Mouse (Mus musculus) cortical plate, adult 2 months (tissue): ENCODE measurements around the gene Frmd4a. TPM values are rescaled to one million over a fixed set of nuclear protein-coding genes. Genes with fewer than 3 reads are reported as not detected.

ENCODE experiments used
- H3K27ac ChIP-seq: fragments of 200-500 bp; 2 replicates; pipeline ENCODE4 v1.5.1; 2012; ENCODE audit warnings: low read length, control low read depth, inconsistent platforms; ENCODE audit not compliant: insufficient read depth
- H3K4me1 ChIP-seq: fragments of 200-500 bp; 2 replicates; pipeline ENCODE4 v1.6.1; 2011; ENCODE audit warnings: low read length; ENCODE audit not compliant: control insufficient read depth, insufficient read depth
- H3K4me3 ChIP-seq: fragments of 200-500 bp; 2 replicates; pipeline ENCODE4 v1.5.1; 2011; ENCODE audit warnings: mild to moderate bottlenecking, low read length, control low read depth; ENCODE audit not compliant: insufficient read depth
- CTCF ChIP-seq: fragments of 200-500 bp; IDR thresholded peaks from 2 replicates; pipeline ENCODE4 v1.5.1; 2011; ENCODE audit warnings: mild to moderate bottlenecking, control low read depth, low read length; ENCODE audit not compliant: insufficient read depth; ENCODE audit errors: extremely low read depth
- POLR2A ChIP-seq: fragments of 200-500 bp; IDR thresholded peaks from 2 replicates; pipeline ENCODE4 v1.6.1; 2011; ENCODE audit warnings: mild to moderate bottlenecking, low read length, control low read depth; ENCODE audit not compliant: insufficient read depth; ENCODE audit errors: extremely low read depth
- polyA plus RNA-seq: library from polyadenylated mRNA; depleted of rRNA; stranded (reverse); fragments of >200 nt; gene quantifications from 2 replicates; pipeline ENCODE4 v1.2.3, GENCODE M21; 2012

Frmd4a gene
- polyA plus RNA-seq, 1 experiment: 33.9 TPM

DNA sequence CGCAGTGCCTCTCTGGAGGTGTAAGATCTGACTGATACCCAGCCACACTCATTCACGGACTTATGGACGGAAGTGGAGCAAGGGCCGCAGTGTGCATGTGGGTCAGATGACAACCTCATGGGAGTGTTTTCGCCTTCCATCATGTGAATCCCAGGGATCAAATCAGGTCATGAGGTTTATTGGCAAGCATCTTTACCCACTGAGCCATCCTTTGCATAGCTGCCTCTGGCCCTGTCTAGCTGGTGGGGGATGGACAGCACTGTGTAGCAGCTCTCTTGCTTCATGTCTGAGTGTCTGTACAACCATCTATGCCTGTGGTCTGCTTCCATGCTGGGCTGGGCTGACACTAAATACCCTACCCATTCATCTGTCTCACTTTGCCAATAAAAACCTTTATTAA, 443.4 kb downstream of the Frmd4a start:
- TF ChIP-seq CTCF (no peak), POLR2A (no peak)
- Histone ChIP-seq H3K4me1 (0 out of 2 replicates have a peak, but pooled peaks cover 3% of the 10 kb centered on the region), H3K27ac (no peak overlapping the region), H3K4me3 (no peak overlapping the region)

DNA sequence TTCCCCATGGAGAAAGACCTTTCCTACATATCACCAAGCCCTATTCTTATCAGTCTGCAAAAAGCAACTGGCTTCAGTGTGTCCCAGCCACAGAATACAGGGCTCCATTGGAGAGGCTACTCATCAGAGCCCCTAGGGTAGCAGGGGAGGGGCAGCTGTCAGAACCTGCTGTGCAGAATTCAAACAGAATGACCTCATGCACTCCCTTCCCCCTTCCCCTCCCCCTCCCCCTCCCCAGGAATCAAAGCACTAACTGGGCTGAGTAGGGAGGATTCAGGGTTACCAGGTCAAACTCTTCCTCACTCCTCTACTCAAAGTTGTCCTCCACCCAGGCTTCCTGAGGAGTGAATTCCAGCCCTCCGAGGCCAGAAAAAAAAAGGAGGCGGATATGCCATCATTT, 444.0 kb downstream of the Frmd4a start:
- Histone ChIP-seq H3K4me1 (0 out of 2 replicates have a peak, but pooled peaks cover 5% of the 10 kb centered on the region), H3K4me3 (no peak overlapping the region), H3K27ac (no peak overlapping the region)
- no peak for TF ChIP-seq POLR2A
- TF ChIP-seq CTCF: no peak

DNA sequence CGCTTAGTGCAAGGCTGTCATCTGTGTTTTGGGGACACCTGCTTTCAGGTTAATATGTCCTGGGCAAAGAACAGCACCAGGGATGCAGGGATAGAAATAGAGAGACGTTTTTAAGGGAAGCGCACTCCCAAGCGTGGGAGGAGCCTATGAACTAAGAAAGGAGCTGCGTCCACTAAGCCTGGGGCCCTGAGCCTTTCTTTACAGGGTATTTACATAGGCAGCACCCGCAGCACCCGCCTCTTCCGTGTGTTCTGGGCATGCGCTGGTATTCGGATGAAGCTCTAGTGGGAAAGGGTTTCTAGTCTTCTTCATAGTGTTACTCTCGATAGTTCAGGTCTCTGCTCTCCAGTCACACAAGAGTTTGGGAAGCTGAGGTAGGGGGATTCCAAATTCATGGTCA, 445.0 kb downstream of the Frmd4a start:
- Histone ChIP-seq H3K4me3 (no peak overlapping the region), H3K4me1 (peaks cover 5% of the 10 kb centered on the region; the same call in 1 of the 2 replicates), H3K27ac (no peak overlapping the region)
- no peak for TF ChIP-seq CTCF
- TF ChIP-seq POLR2A: no peak

DNA sequence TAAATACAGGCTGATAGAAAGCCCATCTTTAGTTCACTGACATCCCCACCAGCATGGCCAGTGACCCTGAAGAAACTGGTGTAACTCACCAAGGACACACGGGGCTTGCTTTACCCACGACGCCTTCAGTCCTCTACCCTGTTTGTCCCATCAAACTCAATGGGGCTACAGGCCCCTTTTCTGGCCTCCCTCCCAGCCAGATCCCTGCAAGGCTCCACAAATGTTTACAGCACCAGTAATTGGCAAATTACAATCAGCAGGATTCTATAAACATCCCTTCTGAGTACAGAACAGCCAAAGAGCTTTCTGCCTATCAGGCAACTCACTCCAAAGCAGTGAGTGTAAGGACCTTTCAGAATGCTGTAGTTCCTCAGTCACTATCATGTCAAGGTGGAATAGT, 448.6 kb downstream of the Frmd4a start:
- TF ChIP-seq POLR2A (no peak), CTCF (no peak)
- Histone ChIP-seq H3K4me1 (peaks cover 2% of the 10 kb centered on the region; the same call in 1 of the 2 replicates), H3K4me3 (no peak overlapping the region), H3K27ac (no peak overlapping the region)

DNA sequence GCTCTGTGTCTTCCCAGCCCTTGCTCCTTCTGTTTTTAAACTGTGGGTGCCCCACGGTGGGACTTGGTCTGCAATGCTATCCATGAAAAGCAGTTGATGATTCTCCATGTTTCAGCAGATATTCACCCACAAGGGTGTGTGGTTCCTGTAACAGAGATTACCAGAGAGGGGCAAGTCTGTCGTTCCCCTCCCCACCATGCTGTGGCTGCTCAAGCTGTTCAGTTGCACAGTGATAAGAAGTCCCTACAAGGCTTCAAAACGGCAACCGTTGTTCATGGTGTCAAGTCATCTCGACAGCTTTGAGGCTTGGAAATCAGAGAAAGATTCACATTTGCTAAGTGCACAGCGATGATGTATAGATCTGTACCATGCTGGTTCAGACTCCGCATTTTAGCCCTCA, 449.8 kb downstream of the Frmd4a start:
- Histone ChIP-seq H3K4me3 (no peak overlapping the region), H3K27ac (no peak overlapping the region), H3K4me1 (peaks cover 2% of the 10 kb centered on the region; the same call in 1 of the 2 replicates)
- TF ChIP-seq CTCF (no peak), POLR2A (no peak)

DNA sequence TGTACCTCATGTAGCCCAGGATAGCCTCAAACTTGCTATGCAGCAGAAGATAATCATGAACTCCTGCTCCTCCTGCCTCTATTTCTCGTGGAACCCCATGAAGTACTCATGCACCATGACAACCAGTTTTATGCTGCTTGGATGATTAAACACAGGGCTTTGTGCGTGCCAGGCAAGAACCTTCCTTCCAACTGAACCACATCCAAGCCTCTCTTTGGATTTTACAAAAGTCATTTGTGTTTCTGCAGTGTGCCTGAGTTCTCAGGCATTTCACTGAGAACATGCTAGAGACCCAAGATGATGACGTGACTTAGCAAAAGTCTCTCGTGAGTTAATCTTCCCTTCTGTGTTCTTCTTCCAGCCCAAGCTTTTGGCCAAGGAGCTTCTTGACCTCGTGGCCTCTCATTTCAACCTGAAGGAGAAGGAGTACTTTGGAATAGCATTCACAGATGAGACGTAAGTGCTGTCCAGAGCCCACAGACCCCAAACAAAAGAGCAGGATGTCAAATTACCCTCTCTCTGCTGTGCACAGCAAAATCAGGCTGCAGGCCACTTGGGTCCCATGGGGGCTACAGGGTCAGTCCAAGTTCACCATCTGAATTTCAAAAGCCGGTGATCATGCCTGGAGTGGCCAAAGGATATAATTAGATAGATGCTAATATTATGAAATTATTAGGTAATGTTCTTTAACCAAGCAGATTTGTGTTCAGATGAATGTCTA, 455.4 kb downstream of the Frmd4a start:
- H3K4me1 ChIP-seq: peaks cover 6% of the 10 kb centered on the region
- no peak overlapping the region for H3K4me3 ChIP-seq
- TF ChIP-seq CTCF: no peak
- H3K27ac ChIP-seq: no peak overlapping the region

DNA sequence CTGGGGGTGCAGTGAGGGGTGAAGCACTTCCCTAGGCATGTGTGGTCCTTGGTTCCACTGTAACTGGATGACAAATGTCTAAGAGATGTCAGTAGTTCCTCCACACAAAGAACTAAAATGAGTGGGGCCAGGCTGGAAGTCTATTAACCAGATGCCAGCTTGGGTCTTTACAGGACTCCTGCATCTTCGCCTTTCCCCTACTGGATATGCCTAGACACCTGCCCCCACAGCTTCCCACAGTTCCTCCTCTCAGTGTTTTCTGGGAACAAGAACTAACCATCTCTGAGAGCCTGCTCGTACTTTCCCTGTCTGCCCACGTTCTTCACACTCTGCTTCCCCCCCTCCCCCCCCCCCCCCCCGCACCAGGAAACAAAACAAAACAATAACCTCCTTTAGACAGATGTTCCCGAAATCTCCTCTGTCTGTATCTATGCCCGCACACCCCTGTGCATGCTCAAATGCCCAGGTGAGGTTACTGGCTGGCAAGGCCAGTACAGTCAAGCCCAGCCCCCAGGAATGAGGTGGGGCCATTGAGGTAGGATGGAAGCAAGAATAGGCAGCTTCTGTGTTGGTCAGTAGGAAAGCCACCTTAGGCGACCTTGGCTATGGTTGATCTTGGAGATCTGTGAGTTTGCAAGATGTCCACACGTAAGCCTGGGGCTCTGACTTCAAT, 456.5 kb downstream of the Frmd4a start:
- TF ChIP-seq CTCF (no peak), POLR2A (no peak)
- Histone ChIP-seq H3K4me3 (no peak overlapping the region), H3K4me1 (peaks cover 6% of the 10 kb centered on the region), H3K27ac (no peak overlapping the region)

DNA sequence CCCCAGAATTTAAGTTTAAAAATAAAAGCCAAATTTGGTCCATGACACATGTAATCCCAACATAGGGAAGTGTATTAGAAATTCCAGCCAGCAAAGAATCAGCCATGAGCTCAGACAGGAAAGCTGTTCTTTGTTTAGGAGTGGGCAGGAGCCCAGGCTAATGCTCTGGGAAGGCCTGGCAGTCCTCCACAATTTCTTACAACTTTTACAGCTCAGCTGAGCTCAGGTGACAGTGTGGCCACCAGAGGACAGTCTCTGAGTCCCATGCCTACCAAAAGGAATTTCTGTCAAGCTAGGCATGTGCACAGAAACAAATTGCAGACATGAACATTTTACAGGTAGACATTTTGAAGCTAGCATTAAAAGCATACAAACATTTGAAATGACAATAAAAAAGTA, 457.0 kb downstream of the Frmd4a start:
- H3K4me1 ChIP-seq: peaks cover 6% of the 10 kb centered on the region
- TF ChIP-seq POLR2A: no peak
- no peak for TF ChIP-seq CTCF
- H3K27ac ChIP-seq: no peak overlapping the region
- H3K4me3 ChIP-seq: no peak overlapping the region

DNA sequence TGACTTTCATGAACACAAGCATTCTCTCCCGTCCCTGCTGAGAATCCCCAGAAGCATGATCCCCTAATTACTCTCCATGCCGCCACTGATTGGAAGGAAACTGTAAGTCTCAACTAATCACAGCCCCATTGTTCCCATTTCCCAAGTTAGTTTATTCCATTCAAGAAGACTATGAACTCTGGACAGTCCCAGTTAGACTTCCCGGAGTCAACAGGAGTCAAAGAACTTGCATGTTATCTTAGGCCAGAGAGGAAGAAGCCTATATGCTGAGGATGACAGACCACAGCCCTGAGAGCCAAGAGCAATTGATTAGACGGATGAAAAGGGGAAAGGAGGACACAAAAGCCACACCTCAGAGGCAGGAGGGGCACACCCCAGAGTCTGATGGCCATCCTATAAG, 458.5 kb downstream of the Frmd4a start:
- Histone ChIP-seq H3K27ac (no peak overlapping the region), H3K4me1 (peaks cover 6% of the 10 kb centered on the region), H3K4me3 (no peak overlapping the region)
- TF ChIP-seq POLR2A: no peak
- no peak for TF ChIP-seq CTCF

DNA sequence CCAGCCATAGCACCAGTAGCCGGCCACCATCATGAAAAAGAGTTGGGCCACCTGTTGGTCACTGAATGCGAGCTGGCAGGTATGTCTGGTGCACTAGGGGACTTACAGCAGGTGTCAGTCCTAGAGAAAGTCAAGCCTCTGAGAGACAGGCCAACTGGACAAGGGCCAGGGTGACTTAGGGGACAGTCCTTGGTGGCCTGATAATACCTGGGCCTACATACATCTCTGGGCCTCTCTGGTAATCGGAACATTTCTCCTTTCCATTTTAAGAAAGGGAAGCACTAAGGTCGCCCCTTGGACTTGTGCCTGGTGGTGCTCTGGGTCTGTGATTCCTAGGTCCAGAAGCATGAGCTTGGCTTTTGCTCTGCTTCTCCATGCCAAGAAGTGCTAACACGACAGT, 459.1 kb downstream of the Frmd4a start:
- no peak overlapping the region for H3K4me3 ChIP-seq
- H3K27ac ChIP-seq: no peak overlapping the region
- TF ChIP-seq POLR2A: no peak
- no peak for TF ChIP-seq CTCF
- peaks cover 6% of the 10 kb centered on the region for H3K4me1 ChIP-seq
